Mouse (Mus musculus) stomach, embryonic 16.5 days (tissue): ENCODE measurements at regions not wholly inside any gene's neighbourhood (a gene's known extent, or its start where the extent isn't known, plus 50 kb on each side); places are given as distances from the start of the nearest gene placed in this dataset.

Source experiments
- ATAC-seq: fragments of 200-750 bp; cut with Nextera tagmentation; 2 replicates; pipeline ENCODE4 v1.8.0; 2017; ENCODE audit warnings: moderate number of reproducible peaks, moderate TSS enrichment; ENCODE audit not compliant: insufficient read depth, low FRiP score
- H3K27ac ChIP-seq: fragments of 300-500 bp; sonication (generic); 2 replicates; pipeline ENCODE4 v1.5.1; 2014; ENCODE audit warnings: low read length
- H3K27me3 ChIP-seq: fragments of 300-500 bp; sonication (generic); 2 replicates; pipeline ENCODE4 v1.6.1; 2014; ENCODE audit warnings: low read length, control low read depth, mixed read lengths; ENCODE audit not compliant: control insufficient read depth, insufficient read depth
- H3K36me3 ChIP-seq: fragments of 300-500 bp; sonication (generic); 2 replicates; pipeline ENCODE4 v1.6.1; 2014; ENCODE audit warnings: low read length; ENCODE audit not compliant: control insufficient read depth, insufficient read depth
- H3K4me1 ChIP-seq: fragments of 300-500 bp; sonication (generic); 2 replicates; pipeline ENCODE4 v1.6.1; 2014; ENCODE audit warnings: low read length, control low read depth, mixed read lengths; ENCODE audit not compliant: control insufficient read depth, insufficient read depth
- H3K4me2 ChIP-seq: fragments of 300-500 bp; sonication (generic); 2 replicates; pipeline ENCODE4 v1.6.1; 2014; ENCODE audit warnings: low read depth, low read length, mixed read lengths
- H3K4me3 ChIP-seq: fragments of 300-500 bp; sonication (generic); replicated peaks from 2 replicates; pipeline ENCODE4 v1.5.1; 2014; ENCODE audit warnings: mild to moderate bottlenecking, low read length
- H3K9ac ChIP-seq: fragments of 300-500 bp; sonication (generic); 2 replicates; pipeline ENCODE4 v1.6.1; 2014; ENCODE audit warnings: low read length
- H3K9me3 ChIP-seq: fragments of 300-500 bp; sonication (generic); replicated peaks from 2 replicates; pipeline ENCODE4 v1.6.1; 2016; ENCODE audit warnings: low read length, control low read depth; ENCODE audit not compliant: control insufficient read depth
- WGBS: fragments of 180-500 bp; shearing (Covaris S2); extraction: QIAGEN DNeasy Blood & Tissue Kit; methylation state at CpG from one replicate; pipeline ENCODE4 v1.1.7; 2014; 5-methylcytosine and 5-hydroxymethylcytosine counted together

GRCm38 (mm10) chr5:125985356-125985755 is 453.8 kb downstream of the Tmem132b start:
- no peaks in the 10 kb centered on the region for H3K9me3 ChIP-seq
- no peaks in the 10 kb centered on the region for H3K4me1 ChIP-seq
- H3K27me3 ChIP-seq = no peaks in the 10 kb centered on the region
- H3K36me3 ChIP-seq = no peaks in the 10 kb centered on the region
- H3K4me3 ChIP-seq = no peak overlapping the region
- H3K9ac ChIP-seq = no peak overlapping the region
- no peak for ATAC-seq
- H3K4me2 ChIP-seq = no peak overlapping the region
- no peak overlapping the region for H3K27ac ChIP-seq

GRCm38 (mm10) chr5:125997173-125997572 is 465.6 kb downstream of the Tmem132b start:
- ATAC-seq = no peak
- no peak overlapping the region for H3K27ac ChIP-seq
- no peaks in the 10 kb centered on the region for H3K9me3 ChIP-seq
- WGBS = 64% methylated on average over 8 of the region's 8 CpGs
- H3K4me3 ChIP-seq = no peak overlapping the region
- H3K36me3 ChIP-seq = no peaks in the 10 kb centered on the region
- H3K27me3 ChIP-seq = no peaks in the 10 kb centered on the region
- H3K4me1 ChIP-seq = no peaks in the 10 kb centered on the region
- H3K4me2 ChIP-seq = no peak overlapping the region
- no peak overlapping the region for H3K9ac ChIP-seq

GRCm38 (mm10) chr5:126007871-126008270 is 476.3 kb downstream of the Tmem132b start:
- no peaks in the 10 kb centered on the region for H3K27me3 ChIP-seq
- no peaks in the 10 kb centered on the region for H3K36me3 ChIP-seq
- H3K4me3 ChIP-seq = no peak overlapping the region
- no peak overlapping the region for H3K9ac ChIP-seq
- WGBS = 53% methylated on average over 4 of the region's 4 CpGs
- H3K9me3 ChIP-seq = no peaks in the 10 kb centered on the region
- H3K4me2 ChIP-seq = no peak overlapping the region
- no peak overlapping the region for H3K27ac ChIP-seq
- ATAC-seq = no peak
- H3K4me1 ChIP-seq = no peaks in the 10 kb centered on the region

- no peak for ATAC-seq
- Histone ChIP-seq H3K27me3 (no peaks in the 10 kb centered on the region), H3K4me3 (no peak overlapping the region), H3K4me1 (no peaks in the 10 kb centered on the region), H3K9ac (no peak overlapping the region), H3K9me3 (no peaks in the 10 kb centered on the region), H3K36me3 (no peaks in the 10 kb centered on the region), H3K27ac (no peak overlapping the region), H3K4me2 (no peak overlapping the region)
- 91% methylated on average over 8 of the region's 8 CpGs for WGBS
These were observed 476.7 kb downstream of the Tmem132b start for GRCm38 (mm10) chr5:126008321-126008720.

- Histone ChIP-seq H3K36me3 (no peaks in the 10 kb centered on the region), H3K4me2 (no peak overlapping the region), H3K9me3 (no peaks in the 10 kb centered on the region), H3K27ac (no peak overlapping the region), H3K4me3 (no peak overlapping the region), H3K9ac (no peak overlapping the region), H3K4me1 (no peaks in the 10 kb centered on the region), H3K27me3 (no peaks in the 10 kb centered on the region)
- ATAC-seq = no peak
- 62% methylated on average over 8 of the region's 8 CpGs for WGBS
These were observed 488.2 kb downstream of the Tmem132b start for GRCm38 (mm10) chr5:126019781-126020180.

- Histone ChIP-seq H3K9me3 (no peaks in the 10 kb centered on the region), H3K27ac (no peak overlapping the region), H3K4me2 (no peak overlapping the region), H3K27me3 (no peaks in the 10 kb centered on the region), H3K9ac (no peak overlapping the region), H3K4me1 (no peaks in the 10 kb centered on the region), H3K4me3 (no peak overlapping the region), H3K36me3 (no peaks in the 10 kb centered on the region)
- WGBS = 40% methylated on average over 2 of the region's 2 CpGs
- no peak for ATAC-seq
These were observed 492.3 kb downstream of the Tmem132b start for GRCm38 (mm10) chr5:126023906-126024305.

GRCm38 (mm10) chr5:126034846-126035245 is 503.3 kb downstream of the Tmem132b start:
- Histone ChIP-seq H3K9me3 (no peaks in the 10 kb centered on the region), H3K4me3 (no peak overlapping the region), H3K27me3 (no peaks in the 10 kb centered on the region), H3K36me3 (no peaks in the 10 kb centered on the region), H3K27ac (no peak overlapping the region), H3K4me1 (no peaks in the 10 kb centered on the region), H3K9ac (no peak overlapping the region), H3K4me2 (no peak overlapping the region)
- no peak for ATAC-seq
- WGBS = 72% methylated on average over 1 of the region's 1 CpGs

GRCm38 (mm10) chr5:126036686-126037085 is 505.1 kb downstream of the Tmem132b start:
- ATAC-seq = no peak
- Histone ChIP-seq H3K9me3 (no peaks in the 10 kb centered on the region), H3K27ac (no peak overlapping the region), H3K9ac (no peak overlapping the region), H3K27me3 (no peaks in the 10 kb centered on the region), H3K4me2 (no peak overlapping the region), H3K36me3 (no peaks in the 10 kb centered on the region), H3K4me1 (no peaks in the 10 kb centered on the region), H3K4me3 (no peak overlapping the region)
- WGBS = 12% methylated on average over 1 of the region's 1 CpGs

GRCm38 (mm10) chr5:126045761-126046160 is 514.2 kb downstream of the Tmem132b start:
- H3K4me2 ChIP-seq = no peak overlapping the region
- H3K36me3 ChIP-seq = no peaks in the 10 kb centered on the region
- H3K4me3 ChIP-seq = no peak overlapping the region
- WGBS = 74% methylated on average over 3 of the region's 3 CpGs
- no peaks in the 10 kb centered on the region for H3K27me3 ChIP-seq
- ATAC-seq = no peak
- H3K4me1 ChIP-seq = no peaks in the 10 kb centered on the region
- H3K9ac ChIP-seq = no peak overlapping the region
- no peak overlapping the region for H3K27ac ChIP-seq
- H3K9me3 ChIP-seq = peaks cover under 1% of the 10 kb centered on the region; the same call in 1 of the 2 replicates

GRCm38 (mm10) chr5:126063644-126064043 is 532.1 kb downstream of the Tmem132b start:
- H3K27ac ChIP-seq = no peak overlapping the region
- H3K4me2 ChIP-seq = no peak overlapping the region
- no peak overlapping the region for H3K9ac ChIP-seq
- H3K36me3 ChIP-seq = no peaks in the 10 kb centered on the region
- no peaks in the 10 kb centered on the region for H3K9me3 ChIP-seq
- no peaks in the 10 kb centered on the region for H3K27me3 ChIP-seq
- no peak overlapping the region for H3K4me3 ChIP-seq
- no peak for ATAC-seq
- no peaks in the 10 kb centered on the region for H3K4me1 ChIP-seq
